Mouse (Mus musculus): ENCODE results near the gene Taco1.

Taco1 gene

GRCm38 (mm10) chr11:106102866-106103265, 37.0 kb downstream of the Taco1 start:
- ChIA-PET CTCF (interaction anchor here in 1 of 4 experiments (0.9 kb wide), 1 partner anchor 200 kb away, joined by 5 read pairs; no protein-coding TSS in a partner anchor), POLR2A (interaction anchor here in 3 of 4 experiments (0.5 to 1.7 kb wide), 8 partner anchors 10 to 1051 kb away, joined by 3 to 6 read pairs (median 4); partner anchors contain the start of gene Map3k3 (in 1 of the 3))

GRCm38 (mm10) chr11:106106047-106106587, 40.3 kb downstream of the Taco1 start:
- POLR2A ChIA-PET, result interaction anchor here in 1 of 4 experiments (0.7 to 1.0 kb wide), 2 partner anchors 15 to 28 kb away, joined by 3 read pairs; no protein-coding TSS in a partner anchor
- CTCF ChIA-PET, result no interaction called here

GRCm38 (mm10) chr11:106111688-106112087, 45.8 kb downstream of the Taco1 start:
- CTCF ChIA-PET, result no interaction called here
- POLR2A ChIA-PET, result interaction anchor here in 2 of 4 experiments (0.8 to 1.4 kb wide), 4 partner anchors 10 to 153 kb away, joined by 3 to 4 read pairs (median 3); no protein-coding TSS in a partner anchor

GRCm38 (mm10) chr11:106122221-106122620, 56.4 kb downstream of the Taco1 start:
- POLR2A ChIA-PET, result interaction anchor here in 2 of 4 experiments (0.5 to 1.6 kb wide), 6 partner anchors 8 to 936 kb away, joined by 3 to 10 read pairs (median 4); partner anchors contain the start of gene Ccdc47 (in 1 of the 2)
- CTCF ChIA-PET, result interaction anchor here in 1 of 4 experiments (0.6 kb wide), 1 partner anchor 104 kb away, joined by 3 read pairs; no protein-coding TSS in a partner anchor

GRCm38 (mm10) chr11:106122736-106123135, 56.9 kb downstream of the Taco1 start:
- ChIA-PET POLR2A (interaction anchor here (0.5 to 5.1 kb wide), 13 partner anchors 9 to 937 kb away, joined by 3 to 33 read pairs (median 3); partner anchors contain the start of gene Ccdc47 (in 1 of the 4)), CTCF (interaction anchor here in 2 of 4 experiments (0.6 to 1.1 kb wide), 3 partner anchors 39 to 182 kb away, joined by 3 to 8 read pairs (median 4); partner anchors contain the start of gene Map3k3 (in 1 of the 2))

Data from embryonic stem cell, embryonic (primary cell).